Mouse (Mus musculus) liver, embryonic 12.5 days (tissue): ENCODE measurements at regions not wholly inside any gene's neighbourhood (a gene's known extent, or its start where the extent isn't known, plus 50 kb on each side); places are given as distances from the start of the nearest gene placed in this dataset. TPM values are rescaled to one million over a fixed set of nuclear protein-coding genes. Genes with fewer than 3 reads are reported as not detected.

Experiments
- ATAC-seq: fragments of 200-750 bp; cut with Nextera tagmentation; 2 replicates; pipeline ENCODE4 v1.8.0; 2017; ENCODE audit warnings: moderate number of reproducible peaks, mild to moderate bottlenecking, moderate library complexity
- H3K27ac ChIP-seq: fragments of 300-500 bp; sonication (generic); 2 replicates; pipeline ENCODE4 v1.5.1; 2016; ENCODE audit warnings: mild to moderate bottlenecking
- H3K27me3 ChIP-seq: fragments of 300-500 bp; sonication (generic); replicated peaks from 2 replicates; pipeline ENCODE4 v1.6.1; 2016; ENCODE audit warnings: mild to moderate bottlenecking, moderate library complexity
- H3K36me3 ChIP-seq: fragments of 300-500 bp; sonication (generic); 2 replicates; pipeline ENCODE4 v1.6.1; 2016; ENCODE audit warnings: mild to moderate bottlenecking, moderate library complexity
- H3K4me1 ChIP-seq: fragments of 300-500 bp; sonication (generic); 2 replicates; pipeline ENCODE4 v1.6.1; 2016
- H3K4me2 ChIP-seq: fragments of 300-500 bp; sonication (generic); 2 replicates; pipeline ENCODE4 v1.6.1; 2016; ENCODE audit warnings: mild to moderate bottlenecking, moderate library complexity
- H3K4me3 ChIP-seq: fragments of 300-500 bp; sonication (generic); 2 replicates; pipeline ENCODE4 v1.5.1; 2016; ENCODE audit warnings: mild to moderate bottlenecking, moderate library complexity
- H3K9ac ChIP-seq: fragments of 300-500 bp; sonication (generic); 2 replicates; pipeline ENCODE4 v1.6.1; 2016; ENCODE audit warnings: mild to moderate bottlenecking, moderate library complexity
- H3K9me3 ChIP-seq: fragments of 300-500 bp; sonication (generic); replicated peaks from 2 replicates; pipeline ENCODE4 v1.6.1; 2016; ENCODE audit warnings: mild to moderate bottlenecking, moderate library complexity
- WGBS: fragments of 180-500 bp; shearing (Covaris S2); methylation state at CpG from one replicate; pipeline ENCODE4 v1.1.7; 2016; ENCODE audit not compliant: insufficient replicate concordance; 5-methylcytosine and 5-hydroxymethylcytosine counted together
- microRNA-seq: library from miRNA; unstranded; fragments of <30 nt; microRNA quantifications from one replicate; pipeline ENCODE4, GENCODE M21; 2017

DNA sequence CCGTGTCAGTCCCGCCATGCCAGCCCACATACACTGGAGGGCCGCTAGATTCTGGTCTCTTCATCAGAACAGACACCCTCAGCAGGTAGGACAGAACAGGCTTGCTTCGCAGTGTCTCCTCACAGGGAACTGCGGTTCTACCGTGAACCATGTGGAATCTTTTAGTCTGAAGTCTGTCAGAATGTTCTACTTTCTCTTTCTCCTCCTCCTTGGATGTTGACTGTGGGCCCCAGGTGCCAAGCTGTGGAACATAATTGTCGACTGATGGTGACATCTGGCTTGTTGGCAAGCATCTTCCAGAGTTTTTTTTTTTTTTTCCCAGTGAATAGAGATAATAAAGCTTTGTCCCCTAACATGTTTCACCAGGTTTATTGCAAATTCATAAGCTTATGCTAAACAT, 91.3 kb upstream of the Cnr1 start:
- Histone ChIP-seq H3K27ac (no peak overlapping the region), H3K9me3 (no peaks in the 10 kb centered on the region), H3K4me1 (no peaks in the 10 kb centered on the region), H3K4me2 (no peak overlapping the region), H3K36me3 (no peaks in the 10 kb centered on the region), H3K27me3 (no peaks in the 10 kb centered on the region), H3K4me3 (no peak overlapping the region), H3K9ac (no peak overlapping the region)
- ATAC-seq: no peak
- 66% methylated on average over 7 of the region's 7 CpGs for WGBS

DNA sequence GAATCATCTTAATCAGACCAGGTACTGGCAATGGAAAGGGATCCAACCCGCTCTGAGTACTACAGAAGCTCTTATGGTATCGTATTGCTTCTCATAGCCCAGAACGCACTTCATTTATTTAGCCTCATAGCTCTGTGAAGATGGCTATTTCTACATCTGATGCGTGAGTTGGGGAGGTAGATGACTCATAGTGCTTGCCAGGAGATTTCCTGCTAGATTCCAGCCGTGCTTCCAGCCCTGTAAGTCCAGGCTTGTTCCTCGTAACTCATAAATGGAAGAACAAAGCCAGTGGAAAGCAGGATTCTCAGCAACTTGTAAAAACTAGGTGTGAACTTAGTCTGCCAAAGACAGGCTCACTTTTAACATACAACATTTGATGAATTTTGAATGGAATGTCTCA, 86.0 kb upstream of the Cnr1 start:
- Histone ChIP-seq H3K4me2 (no peak overlapping the region), H3K4me1 (no peaks in the 10 kb centered on the region), H3K9me3 (no peaks in the 10 kb centered on the region), H3K4me3 (no peak overlapping the region), H3K36me3 (no peaks in the 10 kb centered on the region), H3K9ac (no peak overlapping the region), H3K27ac (no peak overlapping the region), H3K27me3 (no peaks in the 10 kb centered on the region)
- no peak for ATAC-seq
- 71% methylated on average over 6 of the region's 6 CpGs for WGBS

DNA sequence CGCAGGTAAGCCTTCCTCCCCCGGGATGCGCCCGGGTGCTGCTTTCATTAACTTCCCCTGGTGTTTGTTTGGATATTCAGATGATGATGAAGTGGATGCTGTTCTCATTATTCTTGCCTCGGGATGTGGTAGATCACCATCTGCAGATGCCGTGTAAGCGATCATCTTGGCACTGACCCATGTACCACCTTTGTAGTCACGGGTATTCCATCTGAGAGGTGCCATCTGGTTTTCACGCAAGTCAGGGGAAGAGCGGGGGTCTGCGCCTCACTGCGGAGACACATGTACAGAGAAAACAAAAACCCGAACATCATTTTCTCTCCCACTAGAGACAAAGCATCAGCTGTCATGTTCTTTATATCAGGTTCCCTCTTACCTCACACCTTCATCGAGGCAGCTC, 84.3 kb upstream of the Cnr1 start:
- Histone ChIP-seq H3K4me3 (no peak overlapping the region), H3K4me2 (no peak overlapping the region), H3K36me3 (no peaks in the 10 kb centered on the region), H3K9ac (no peak overlapping the region), H3K27ac (no peak overlapping the region), H3K9me3 (no peaks in the 10 kb centered on the region), H3K27me3 (no peaks in the 10 kb centered on the region), H3K4me1 (no peaks in the 10 kb centered on the region)
- no peak for ATAC-seq
- 81% methylated on average over 14 of the region's 14 CpGs for WGBS

DNA sequence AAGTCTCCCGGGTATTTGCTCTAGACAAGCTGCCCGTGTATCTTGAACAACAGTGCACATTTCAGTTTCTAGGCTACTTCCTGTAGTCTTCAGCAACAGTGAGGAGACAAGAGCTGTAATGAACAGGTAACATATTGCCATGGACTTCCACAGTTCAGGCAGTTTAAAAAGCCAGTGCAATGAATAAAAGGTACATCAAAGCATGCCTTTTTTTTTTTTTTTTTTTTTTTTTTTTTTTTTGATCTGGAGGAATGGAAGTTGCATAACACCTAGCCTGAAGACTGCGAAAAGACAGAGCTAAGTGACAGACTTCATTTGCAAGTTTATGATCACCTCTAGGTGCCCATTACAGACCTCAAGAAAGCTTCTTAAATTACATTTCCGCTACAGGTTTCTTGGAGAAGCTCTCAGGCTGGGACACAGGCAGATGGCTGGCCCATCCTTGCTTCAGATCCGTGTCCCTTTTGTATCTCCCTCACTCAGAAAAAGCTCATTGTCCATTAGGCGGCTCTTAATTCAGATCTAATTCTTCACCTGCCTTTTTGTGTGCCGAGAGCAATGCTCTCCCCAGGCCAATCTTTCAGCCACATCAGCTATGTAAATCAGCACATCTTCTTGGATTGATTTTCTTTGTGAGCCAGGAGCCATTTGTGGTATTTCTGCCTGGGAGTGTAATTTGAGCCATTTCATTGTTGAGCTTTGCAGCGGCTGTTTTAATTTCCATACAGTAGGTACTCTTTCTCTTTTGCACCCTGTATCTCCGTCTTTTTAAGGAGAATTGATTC, 78.6 kb upstream of the Cnr1 start:
- 38% methylated on average over 9 of the region's 9 CpGs for WGBS
- Histone ChIP-seq H3K4me1 (no peaks in the 10 kb centered on the region), H3K27me3 (no peaks in the 10 kb centered on the region), H3K9ac (no peak overlapping the region), H3K4me3 (no peak overlapping the region), H3K4me2 (no peak overlapping the region), H3K36me3 (no peaks in the 10 kb centered on the region), H3K27ac (no peak overlapping the region), H3K9me3 (no peaks in the 10 kb centered on the region)
- no peak for ATAC-seq

DNA sequence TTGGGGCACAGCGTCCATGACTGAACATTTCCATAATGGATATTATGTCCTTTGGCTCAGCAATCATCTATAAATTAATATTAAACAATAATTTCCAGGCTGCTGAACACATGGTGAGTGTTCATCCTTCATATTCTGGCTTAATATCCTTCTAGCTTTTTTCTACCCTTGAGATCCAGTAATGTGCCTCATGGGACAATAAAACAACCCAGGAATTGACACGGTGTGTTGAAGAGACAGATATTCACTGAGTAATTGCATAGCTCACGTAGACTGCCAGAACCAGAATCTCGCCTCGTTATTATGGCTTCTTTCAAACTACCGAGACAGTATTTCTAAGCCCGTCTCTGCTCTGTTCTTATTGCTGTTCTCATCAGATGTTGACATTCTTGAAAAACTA, 74.1 kb upstream of the Cnr1 start:
- WGBS: 69% methylated on average over 7 of the region's 7 CpGs

DNA sequence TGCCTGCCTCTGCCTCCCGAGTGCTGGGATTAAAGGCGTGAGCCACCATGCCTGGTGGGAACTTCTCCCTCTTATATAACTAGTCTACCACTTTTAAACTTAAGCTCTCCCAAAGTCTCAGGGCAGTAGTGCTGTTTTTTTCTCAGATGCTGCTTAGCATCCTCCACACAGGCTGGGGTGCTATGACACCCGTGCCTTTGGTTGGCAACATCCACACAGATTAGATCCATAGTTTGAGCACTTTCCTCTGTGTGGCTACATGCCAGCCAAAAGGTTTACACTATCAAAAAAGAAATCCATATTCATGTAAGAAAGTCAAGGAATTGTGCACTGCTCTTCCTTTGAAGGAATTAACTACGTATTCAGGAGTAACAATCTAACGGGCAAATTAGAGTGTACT, 72.1 kb upstream of the Cnr1 start:
- WGBS: 78% methylated on average over 5 of the region's 5 CpGs
- Histone ChIP-seq H3K4me1 (no peaks in the 10 kb centered on the region), H3K27ac (no peak overlapping the region), H3K9me3 (no peaks in the 10 kb centered on the region), H3K9ac (no peak overlapping the region), H3K36me3 (no peaks in the 10 kb centered on the region), H3K4me3 (no peak overlapping the region), H3K4me2 (no peak overlapping the region), H3K27me3 (no peaks in the 10 kb centered on the region)
- ATAC-seq: no peak

More for the DNA sequence above, 74.1 kb upstream of the Cnr1 start:
- no peak overlapping the region for H3K9ac ChIP-seq
- H3K4me3 ChIP-seq: no peak overlapping the region
- H3K27me3 ChIP-seq: no peaks in the 10 kb centered on the region
- ATAC-seq: no peak
- H3K4me2 ChIP-seq: no peak overlapping the region
- H3K27ac ChIP-seq: no peak overlapping the region
- no peaks in the 10 kb centered on the region for H3K4me1 ChIP-seq
- H3K36me3 ChIP-seq: no peaks in the 10 kb centered on the region
- H3K9me3 ChIP-seq: no peaks in the 10 kb centered on the region

DNA sequence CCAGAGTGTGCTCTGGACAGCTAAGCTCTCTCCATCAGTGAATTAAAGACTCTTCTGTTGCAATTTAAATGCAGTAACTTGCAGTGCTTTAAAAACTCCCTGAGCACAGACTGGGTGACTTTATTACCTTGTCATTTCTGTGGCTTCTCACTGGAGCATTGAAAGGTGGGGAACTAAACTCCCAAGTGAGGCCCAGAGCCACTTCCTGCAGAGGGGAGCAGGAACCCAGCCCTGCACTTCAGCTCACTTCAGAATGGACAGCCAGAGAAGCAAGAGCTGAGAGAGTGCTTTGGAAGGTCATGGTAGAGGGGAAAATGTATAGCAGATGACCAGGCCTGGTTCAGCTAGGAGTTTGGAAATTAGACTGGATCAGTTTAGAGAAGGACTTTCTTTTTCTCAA, 69.3 kb upstream of the Cnr1 start:
- H3K4me3 ChIP-seq: no peak overlapping the region
- H3K4me1 ChIP-seq: no peaks in the 10 kb centered on the region
- ATAC-seq: no peak

DNA sequence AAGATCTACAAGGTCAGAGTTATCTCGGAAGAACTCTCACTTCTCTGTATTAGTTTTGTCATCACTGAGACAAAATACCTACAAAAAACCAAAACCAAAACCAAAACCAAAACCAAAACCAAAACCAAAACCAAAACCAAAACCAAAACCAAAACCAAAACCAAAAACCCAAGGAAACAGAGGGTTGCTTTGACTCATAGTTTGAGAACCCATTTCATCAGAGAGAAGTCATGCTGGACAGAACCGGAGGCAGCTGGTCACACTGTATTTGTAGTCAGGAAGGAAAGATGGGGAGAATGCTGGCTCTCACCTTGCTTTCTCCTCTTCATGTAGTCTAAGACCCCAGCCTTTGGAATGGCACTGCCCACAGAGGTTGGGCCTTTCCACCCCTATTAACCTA, 57.3 kb upstream of the Cnr1 start:
- 72% methylated on average over 2 of the region's 2 CpGs for WGBS
- H3K4me1 ChIP-seq: no peaks in the 10 kb centered on the region

More for the DNA sequence above, 69.3 kb upstream of the Cnr1 start:
- Histone ChIP-seq H3K4me2 (no peak overlapping the region), H3K27me3 (no peaks in the 10 kb centered on the region), H3K9me3 (no peaks in the 10 kb centered on the region), H3K36me3 (no peaks in the 10 kb centered on the region), H3K27ac (no peak overlapping the region), H3K9ac (no peak overlapping the region)

DNA sequence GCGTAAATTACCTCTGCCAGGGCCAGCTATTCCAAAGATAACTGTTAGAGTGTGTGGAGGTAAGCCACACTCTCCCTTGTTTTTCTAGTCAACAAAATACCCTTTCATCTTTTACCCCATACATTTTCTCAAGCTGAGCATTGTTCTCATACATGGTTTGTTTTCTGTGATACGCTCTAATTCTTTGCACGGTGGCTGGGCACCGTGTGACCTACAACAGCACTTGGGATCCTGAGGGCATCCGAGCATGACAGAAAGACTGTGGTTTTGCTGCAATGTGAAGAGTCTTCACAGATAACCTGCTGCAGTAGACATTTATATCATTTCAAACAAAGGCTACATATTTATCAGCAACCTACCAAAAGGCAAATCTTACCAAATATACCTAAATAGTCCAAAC, 55.1 kb upstream of the Cnr1 start:
- Histone ChIP-seq H3K9ac (no peak overlapping the region), H3K4me3 (no peak overlapping the region), H3K4me1 (no peaks in the 10 kb centered on the region), H3K27ac (no peak overlapping the region), H3K9me3 (no peaks in the 10 kb centered on the region), H3K36me3 (no peaks in the 10 kb centered on the region), H3K27me3 (no peaks in the 10 kb centered on the region), H3K4me2 (no peak overlapping the region)
- 61% methylated on average over 5 of the region's 5 CpGs for WGBS
- no peak for ATAC-seq

More for the DNA sequence above, 57.3 kb upstream of the Cnr1 start:
- Histone ChIP-seq H3K27me3 (no peaks in the 10 kb centered on the region), H3K4me2 (no peak overlapping the region), H3K27ac (no peak overlapping the region), H3K4me3 (no peak overlapping the region), H3K36me3 (no peaks in the 10 kb centered on the region), H3K9ac (no peak overlapping the region), H3K9me3 (no peaks in the 10 kb centered on the region)
- ATAC-seq: no peak

Small RNA genes in the stretch of these regions (microRNA-seq; reads per million reads assigned to microRNA genes)
- gene Gm23304: not detected
